Mouse (Mus musculus): ENCODE results near the gene Lars2.

Lars2 gene

GRCm38 (mm10) chr9:123478031-123478585 lies 111.4 kb downstream of the Lars2 start:
- no peak for DNase-seq (ENCODE audit: low spot score)

- no peak for DNase-seq (ENCODE audit: low spot score)
Measured at GRCm38 (mm10) chr9:123478586-123479195, 112.0 kb downstream of the Lars2 start, which contains the start of gene Limd1. Gene Limd1 (plus strand): TSS chr9:123478706.

GRCm38 (mm10) chr9:123479196-123479669 lies 112.5 kb downstream of the Lars2 start:
- no peak for DNase-seq (ENCODE audit: low spot score)

- DNase-seq (ENCODE audit: low spot score) = no peak
Measured at GRCm38 (mm10) chr9:123479876-123480252, 113.1 kb downstream of the Lars2 start.

- DNase-seq (ENCODE audit: low spot score) = no peak
Measured at GRCm38 (mm10) chr9:123480253-123480921, 113.7 kb downstream of the Lars2 start.

- no peak for DNase-seq (ENCODE audit: low spot score)
Measured at GRCm38 (mm10) chr9:123481136-123481535, 114.4 kb downstream of the Lars2 start.

- no peak for DNase-seq (ENCODE audit: low spot score)
Measured at GRCm38 (mm10) chr9:123483598-123483997, 116.9 kb downstream of the Lars2 start.

- DNase-seq (ENCODE audit: low spot score) = no peak
Measured at GRCm38 (mm10) chr9:123484830-123485229, 118.1 kb downstream of the Lars2 start.

GRCm38 (mm10) chr9:123485561-123485960 lies 118.8 kb downstream of the Lars2 start:
- no peak for DNase-seq (ENCODE audit: low spot score)

GRCm38 (mm10) chr9:123486635-123487034 lies 119.9 kb downstream of the Lars2 start:
- no peak for DNase-seq (ENCODE audit: low spot score)

GRCm38 (mm10) chr9:123489073-123489472 lies 122.3 kb downstream of the Lars2 start:
- DNase-seq (ENCODE audit: low spot score) = no peak

GRCm38 (mm10) chr9:123489727-123490343 lies 123.1 kb downstream of the Lars2 start:
- no peak for DNase-seq (ENCODE audit: low spot score)

- DNase-seq (ENCODE audit: low spot score) = no peak
Measured at GRCm38 (mm10) chr9:123490930-123491329, 124.2 kb downstream of the Lars2 start.

GRCm38 (mm10) chr9:123491917-123492585 lies 125.3 kb downstream of the Lars2 start:
- DNase-seq (ENCODE audit: low spot score) = no peak

- no peak for DNase-seq (ENCODE audit: low spot score)
Measured at GRCm38 (mm10) chr9:123496665-123497064, 129.9 kb downstream of the Lars2 start.

- DNase-seq (ENCODE audit: low spot score) = no peak
Measured at GRCm38 (mm10) chr9:123497906-123498305, 131.2 kb downstream of the Lars2 start.

- no peak for DNase-seq (ENCODE audit: low spot score)
Measured at GRCm38 (mm10) chr9:123500480-123500879, 133.8 kb downstream of the Lars2 start.

- DNase-seq (ENCODE audit: low spot score) = no peak
Measured at GRCm38 (mm10) chr9:123503171-123503834, 136.6 kb downstream of the Lars2 start.

GRCm38 (mm10) chr9:123504325-123504724 lies 137.6 kb downstream of the Lars2 start:
- DNase-seq (ENCODE audit: low spot score) = no peak

- DNase-seq (ENCODE audit: low spot score) = no peak
Measured at GRCm38 (mm10) chr9:123505598-123505997, 138.9 kb downstream of the Lars2 start.

GRCm38 (mm10) chr9:123506270-123507146 lies 139.8 kb downstream of the Lars2 start:
- DNase-seq (ENCODE audit: low spot score) = no peak

Data from urinary bladder, postnatal 10 days (tissue).